Mouse (Mus musculus): ENCODE measurements around the gene Vav3.

The Vav3 gene

DNA sequence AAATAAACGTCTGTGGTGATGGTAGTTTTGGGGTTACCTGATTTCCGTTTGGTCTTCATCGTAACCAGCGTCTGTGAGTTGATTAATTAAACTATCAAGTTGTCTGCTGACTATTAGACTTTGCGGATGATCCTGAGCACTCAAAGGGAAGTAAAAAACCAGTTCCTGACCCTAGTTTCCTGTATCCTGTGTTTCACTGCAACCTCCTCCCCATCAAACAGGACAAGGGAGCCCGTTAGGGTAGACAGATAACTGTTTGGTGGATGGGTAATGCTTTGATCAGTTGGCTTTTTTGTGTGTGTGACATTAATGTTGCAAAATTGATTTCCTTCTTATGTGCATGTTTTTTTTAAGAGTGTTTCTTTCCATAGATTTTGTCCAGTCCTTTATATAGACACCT, 12.2 kb downstream of the Vav3 start:
- in situ Hi-C loops (cut with MboI) = no loop called here

GRCm38 (mm10) chr3:109353814-109354213, 13.4 kb downstream of the Vav3 start:
- in situ Hi-C loops (cut with MboI) = no loop called here

GRCm38 (mm10) chr3:109355158-109355557, 14.7 kb downstream of the Vav3 start:
- in situ Hi-C loops (cut with MboI) = no loop called here

DNA sequence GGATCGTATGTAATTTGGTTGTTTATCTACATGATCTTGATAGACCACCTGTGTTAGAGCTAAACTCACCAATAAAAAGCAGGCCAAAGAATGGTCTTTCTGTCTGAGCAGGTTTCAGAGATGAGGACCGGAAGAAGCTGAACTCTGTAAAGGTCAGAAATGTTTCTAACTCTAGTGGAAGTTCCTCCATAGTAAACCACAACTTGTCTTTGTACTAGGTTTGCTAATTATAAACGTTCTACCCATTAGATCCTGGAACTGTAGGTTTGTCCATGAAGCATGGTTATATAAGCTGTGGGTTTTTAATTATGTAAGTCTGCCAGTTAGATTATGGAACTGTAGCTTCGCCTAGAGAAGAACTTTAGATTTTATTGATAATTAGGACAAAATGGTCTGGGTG, 20.3 kb downstream of the Vav3 start:
- in situ Hi-C loops (cut with MboI) = no loop called here

- in situ Hi-C loops (cut with MboI) = no loop called here
Observed at GRCm38 (mm10) chr3:109361882-109362281, 21.4 kb downstream of the Vav3 start.

GRCm38 (mm10) chr3:109362310-109362709, 21.9 kb downstream of the Vav3 start:
- in situ Hi-C loops (cut with MboI) = no loop called here

- in situ Hi-C loops (cut with MboI) = no loop called here
Observed at GRCm38 (mm10) chr3:109363522-109363921, 23.1 kb downstream of the Vav3 start.

- in situ Hi-C loops (cut with MboI) = no loop called here
Observed at GRCm38 (mm10) chr3:109365875-109366274, 25.4 kb downstream of the Vav3 start.

- in situ Hi-C loops (cut with MboI) = no loop called here
Observed at GRCm38 (mm10) chr3:109366411-109366851, 26.0 kb downstream of the Vav3 start.

GRCm38 (mm10) chr3:109368383-109369289, 28.2 kb downstream of the Vav3 start:
- in situ Hi-C loops (cut with MboI) = no loop called here

DNA sequence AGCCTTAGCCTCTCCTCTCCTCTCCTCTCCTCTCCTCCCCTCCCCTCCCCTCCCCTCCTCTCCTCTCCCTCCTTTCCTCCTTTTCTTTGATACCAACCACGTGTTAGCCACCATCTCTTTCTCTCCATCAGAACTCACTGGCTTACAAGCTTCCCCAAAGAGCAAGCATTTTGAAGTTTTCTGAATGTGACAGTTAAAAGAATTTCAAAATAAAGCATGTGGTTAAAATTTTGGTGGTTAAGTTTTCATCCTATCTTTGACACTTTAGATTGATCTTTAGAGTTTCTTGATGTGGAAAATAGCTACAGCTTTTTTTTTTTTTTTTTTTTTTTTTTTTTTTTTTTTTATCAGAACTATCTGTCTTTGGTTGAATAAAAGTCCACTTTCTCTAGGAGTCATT, 31.1 kb downstream of the Vav3 start:
- in situ Hi-C loops (cut with MboI) = no loop called here

DNA sequence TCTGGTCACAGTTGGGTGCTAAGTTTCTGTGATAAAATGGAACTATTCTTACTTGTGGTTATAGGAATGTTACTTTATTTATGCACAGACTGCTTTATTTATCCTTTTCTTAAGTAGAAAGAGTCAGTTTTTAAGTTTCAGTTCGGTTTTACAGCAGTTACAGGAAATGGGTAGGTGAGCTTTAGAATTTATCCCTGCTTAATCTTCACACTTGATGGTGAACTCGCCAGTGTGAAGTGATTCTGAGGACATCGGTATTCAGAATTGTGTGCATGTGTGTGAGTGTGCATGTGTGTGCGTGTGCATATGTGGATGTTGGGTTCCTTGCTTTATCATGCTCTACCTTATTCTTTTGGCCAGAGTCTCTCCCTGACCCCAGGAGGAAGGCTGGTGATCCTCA, 32.2 kb downstream of the Vav3 start:
- in situ Hi-C loops (cut with MboI) = no loop called here

DNA sequence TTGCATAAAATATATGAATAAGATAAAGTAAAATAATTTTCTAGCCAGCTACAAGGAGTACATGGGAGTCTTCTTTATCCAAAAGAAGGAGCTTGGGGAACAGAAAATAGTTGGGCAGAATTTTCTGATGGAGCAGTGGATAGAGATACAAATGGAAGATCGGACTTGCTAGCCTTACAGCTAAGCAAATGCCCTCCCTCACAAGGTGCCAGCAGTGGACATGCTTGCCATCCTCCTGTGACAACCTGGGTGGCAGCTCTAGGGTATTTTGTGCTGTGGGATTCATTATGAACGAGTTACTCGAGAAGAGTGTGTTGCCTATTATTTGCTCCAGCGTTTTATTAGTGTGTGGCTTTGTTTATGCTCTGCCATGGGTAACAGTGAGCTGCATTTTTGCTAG, 37.8 kb downstream of the Vav3 start:
- in situ Hi-C loops (cut with MboI) = no loop called here

DNA sequence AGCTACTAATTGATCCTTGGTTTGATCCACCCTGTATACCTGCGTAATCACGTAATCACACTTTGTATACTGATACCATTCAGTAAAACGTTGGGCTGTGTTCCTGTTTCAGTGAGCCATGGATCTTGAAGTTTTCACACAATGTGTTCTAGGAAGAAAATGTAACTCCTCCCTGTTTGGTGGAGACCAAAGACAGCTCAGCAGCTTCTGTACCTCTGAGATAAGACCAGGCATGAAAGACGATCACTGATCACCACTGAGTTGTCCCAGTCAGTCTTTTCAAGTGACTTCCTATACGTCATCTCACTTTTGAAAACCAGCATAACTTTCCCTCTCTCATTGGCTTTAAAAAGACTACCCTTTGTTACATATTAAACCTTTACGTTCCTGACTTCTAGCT, 38.2 kb downstream of the Vav3 start:
- in situ Hi-C loops (cut with MboI) = no loop called here

- in situ Hi-C loops (cut with MboI) = no loop called here
Observed at GRCm38 (mm10) chr3:109388730-109389129, 48.3 kb downstream of the Vav3 start.

DNA sequence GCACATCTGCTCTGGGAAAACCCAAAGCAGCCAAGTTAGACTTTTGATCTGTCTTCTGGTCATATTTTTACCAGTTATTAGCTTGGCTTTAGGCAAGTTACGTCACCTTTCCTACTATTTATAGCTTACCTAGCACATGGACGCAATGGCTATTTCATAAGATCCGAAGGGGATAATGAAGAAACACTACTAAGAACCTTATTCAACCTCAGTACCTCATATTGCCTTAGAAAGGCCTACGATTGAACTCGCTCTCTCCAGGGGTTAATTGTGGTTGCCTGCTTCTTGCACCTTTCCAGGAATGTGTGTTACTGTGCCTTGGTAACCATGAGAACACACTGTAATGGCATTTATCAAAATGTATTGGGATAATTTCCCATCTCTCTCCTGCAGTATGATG, 61.1 kb downstream of the Vav3 start:
- in situ Hi-C loops (cut with MboI) = no loop called here

DNA sequence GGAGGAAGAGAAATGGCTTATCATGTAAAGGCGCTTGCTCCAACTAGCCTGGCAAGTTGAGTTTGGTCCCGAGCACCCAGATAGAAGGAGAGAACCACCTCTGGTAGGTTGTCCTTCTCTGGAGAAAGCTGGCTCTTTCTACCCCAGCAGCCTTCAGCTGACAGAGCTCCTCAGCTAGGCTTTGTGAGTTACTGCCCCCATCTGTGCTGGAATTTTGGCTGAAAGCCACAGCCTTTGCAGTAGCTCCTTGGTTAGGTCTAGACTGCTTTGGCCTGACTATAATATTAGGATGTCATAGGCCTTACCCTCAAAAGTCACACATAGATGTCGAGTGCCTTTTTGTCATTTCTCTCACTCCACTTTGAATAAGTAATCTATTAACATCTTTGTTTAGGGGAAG, 70.8 kb downstream of the Vav3 start:
- in situ Hi-C loops (cut with MboI) = no loop called here

DNA sequence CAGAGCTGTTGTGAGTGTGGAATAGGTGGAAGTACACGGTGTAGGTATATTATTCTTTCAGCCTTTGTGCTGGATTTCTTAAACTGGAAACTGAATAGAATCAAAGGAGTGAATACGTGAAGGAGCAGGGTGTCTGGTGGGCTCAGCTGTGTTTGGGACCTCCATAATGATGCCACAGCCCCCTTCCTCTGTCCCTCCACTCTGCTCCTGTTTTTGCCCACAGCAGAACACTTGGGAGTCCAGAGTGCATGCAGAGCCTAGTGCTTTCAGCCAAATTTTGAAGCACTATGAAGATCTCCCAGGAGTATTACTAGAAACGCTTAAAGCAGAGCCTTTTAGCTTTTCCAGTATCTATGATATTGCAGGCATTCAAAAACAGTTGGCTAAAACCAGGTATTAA, 80.0 kb downstream of the Vav3 start:
- in situ Hi-C loops (cut with MboI) = no loop called here

DNA sequence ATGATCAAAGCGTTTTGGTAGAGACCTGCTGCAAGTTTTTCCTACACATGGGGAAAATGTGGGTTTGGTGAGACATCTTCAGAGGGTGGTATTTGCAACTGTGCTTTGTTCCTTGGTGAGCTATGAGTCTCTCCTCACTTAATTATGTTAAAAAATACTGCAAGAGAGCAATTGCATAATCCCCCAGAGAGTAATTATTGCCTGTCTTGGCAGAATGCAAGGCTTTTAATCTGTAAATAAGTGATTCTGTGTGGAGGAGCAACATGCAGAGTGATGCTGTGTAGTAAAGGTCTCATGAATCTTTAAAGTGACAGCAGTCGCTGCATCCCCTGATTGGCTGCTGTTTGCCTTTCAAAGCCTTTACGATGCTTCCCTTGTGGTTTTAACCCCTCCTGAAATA, 80.6 kb downstream of the Vav3 start:
- in situ Hi-C loops (cut with MboI) = no loop called here

DNA sequence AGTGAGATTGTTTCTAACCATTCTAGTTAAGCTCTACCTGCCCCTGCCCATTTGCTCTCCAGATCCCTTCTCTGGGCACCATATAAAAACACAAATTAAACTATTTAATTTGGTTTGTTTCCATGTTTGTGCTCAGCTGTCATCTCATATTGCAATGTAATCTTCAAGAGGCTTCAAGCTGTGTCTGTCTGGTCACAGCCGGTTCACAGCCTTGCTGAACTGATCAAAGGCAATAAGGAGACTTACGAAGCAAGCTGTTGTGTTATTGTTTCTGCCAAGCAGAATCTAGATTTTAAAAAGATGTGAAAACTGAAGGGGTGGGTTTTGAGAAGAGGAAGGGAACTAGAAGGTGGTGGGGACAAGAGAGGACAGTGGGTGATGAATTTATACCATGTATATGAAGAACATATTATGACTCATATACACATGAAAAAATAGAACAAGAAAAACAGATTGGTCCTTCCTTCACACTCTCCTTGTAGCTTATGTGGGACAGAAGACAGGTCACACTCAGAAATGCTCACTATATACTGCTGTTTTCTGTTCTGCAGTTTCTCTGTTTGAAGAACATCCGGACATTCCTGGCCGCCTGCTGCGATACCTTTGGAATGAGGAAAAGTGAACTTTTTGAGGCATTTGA, 83.1 kb downstream of the Vav3 start:
- in situ Hi-C loops (cut with MboI) = no loop called here

GRCm38 (mm10) chr3:109431285-109431684, 90.8 kb downstream of the Vav3 start:
- in situ Hi-C loops (cut with MboI) = no loop called here

GRCm38 (mm10) chr3:109438552-109438951, 98.1 kb downstream of the Vav3 start:
- in situ Hi-C loops (cut with MboI) = no loop called here

DNA sequence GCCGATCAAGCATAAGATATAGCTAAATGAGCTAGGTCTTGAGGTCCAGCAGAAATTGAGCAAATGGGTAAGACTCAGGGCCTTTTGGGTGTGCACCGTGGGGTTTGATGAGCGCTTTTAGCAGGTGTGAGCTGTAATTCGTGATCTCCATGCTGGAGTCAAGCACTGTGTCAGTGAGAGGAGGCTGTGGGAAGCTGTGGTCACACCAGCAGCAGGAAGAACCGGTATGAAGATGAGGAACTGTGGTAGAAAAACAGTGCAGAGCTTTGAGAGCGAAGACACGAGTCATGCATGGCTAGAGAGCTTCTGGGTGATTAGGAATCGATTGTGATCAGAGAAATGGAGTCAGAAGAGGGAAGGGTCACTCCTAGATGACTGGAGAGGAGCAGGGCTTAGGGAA, 98.8 kb downstream of the Vav3 start:
- in situ Hi-C loops (cut with MboI) = no loop called here

Measured in mature B cell (primary cell).